Mouse (Mus musculus): Measurements from ENCODE around the gene Gm6993. TPM values are rescaled to one million over a fixed set of nuclear protein-coding genes. Genes with fewer than 3 reads are reported as not detected.

The Gm6993 gene
- polyA plus RNA-seq, 1 experiment from 2014 or later: not detected

DNA sequence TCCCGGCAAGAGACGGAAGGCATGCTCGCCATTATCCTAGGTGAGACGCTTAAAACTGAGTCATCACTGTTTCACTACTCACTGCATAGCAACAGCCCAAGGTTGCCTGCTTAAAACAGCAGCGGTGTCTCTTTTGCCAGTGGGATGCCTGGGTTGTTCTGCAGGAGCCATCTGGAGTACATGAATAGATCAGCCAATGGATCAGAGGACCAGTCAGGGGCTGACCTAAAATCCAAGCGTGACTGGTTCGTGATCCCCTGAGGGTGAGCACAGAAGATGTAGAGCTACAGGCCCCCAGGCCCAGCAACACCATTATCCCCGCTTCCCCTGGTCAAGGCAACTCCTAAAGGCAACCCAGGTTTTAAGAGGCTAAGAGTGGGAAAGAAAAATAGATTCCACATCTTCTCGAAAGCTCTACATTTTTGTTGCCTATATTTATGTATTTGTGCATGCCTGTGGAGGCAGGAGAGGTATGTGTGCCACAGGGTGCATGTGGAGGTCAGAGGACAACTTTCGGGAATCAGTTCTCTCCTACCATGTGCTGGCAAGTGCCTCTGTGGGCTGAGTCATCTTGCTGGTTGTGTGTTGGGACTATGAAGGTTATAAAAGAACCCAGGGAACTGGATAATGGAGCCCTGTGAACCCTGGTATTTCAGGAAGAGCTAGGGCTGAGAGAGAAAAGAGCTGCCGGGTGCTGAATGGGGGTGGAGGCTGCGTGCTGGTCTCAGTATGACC lies 3.5 kb upstream of the Gm6993 start:
- ATAC-seq (ENCODE audit: low FRiP score, low TSS enrichment): no peak
- Histone ChIP-seq H3K27ac (ENCODE audit: low read length) (no peak overlapping the region), H3K36me3 (ENCODE audit: insufficient read depth, low read length) (no peaks in the 10 kb centered on the region), H3K4me2 (replicated peaks; ENCODE audit: low read depth, low read length) (no peak overlapping the region), H3K9ac (replicated peaks; ENCODE audit: low read length) (no peak overlapping the region), H3K4me3 (ENCODE audit: low read length) (no peak overlapping the region), H3K4me1 (ENCODE audit: insufficient read depth, low read length) (peaks cover 18% of the 10 kb centered on the region; the same call in 1 of the 2 replicates), H3K9me3 (ENCODE audit: low read length) (no peaks in the 10 kb centered on the region), H3K27me3 (ENCODE audit: insufficient read depth, low read length) (no peaks in the 10 kb centered on the region)
- WGBS: 71% methylated on average over 12 of the region's 12 CpGs

DNA sequence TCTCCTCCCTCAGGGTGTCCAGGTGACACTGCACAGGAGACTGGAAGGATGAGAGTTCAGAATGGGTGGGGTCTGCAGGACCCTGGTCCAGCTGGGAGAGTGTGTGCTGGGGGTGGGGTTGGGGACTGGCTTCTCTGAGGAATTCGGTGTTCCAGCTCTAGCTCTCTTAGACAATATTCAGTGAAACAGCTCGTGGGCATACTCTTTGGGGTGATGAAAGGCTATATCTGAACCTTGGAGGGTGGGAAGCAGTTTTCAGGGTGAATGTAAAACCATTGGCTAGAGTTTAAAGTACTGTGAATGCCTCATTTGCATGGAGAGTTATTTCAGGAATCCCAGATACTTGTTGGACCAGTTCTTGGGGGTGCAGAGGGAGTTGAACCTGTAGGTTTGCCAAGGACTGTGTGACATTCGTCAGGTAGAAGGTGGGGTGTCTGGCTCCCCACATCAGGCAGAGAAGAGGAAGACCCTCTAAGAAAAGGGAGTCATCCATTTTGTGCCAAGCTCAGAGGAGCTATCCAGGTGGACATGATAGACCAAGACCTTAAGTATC lies 1.5 kb upstream of the Gm6993 start:
- WGBS: 74% methylated on average over 3 of the region's 3 CpGs
- no peaks in the 10 kb centered on the region for H3K27me3 ChIP-seq (ENCODE audit: insufficient read depth, low read length)
- no peaks in the 10 kb centered on the region for H3K36me3 ChIP-seq (ENCODE audit: insufficient read depth, low read length)
- no peak overlapping the region for H3K27ac ChIP-seq (ENCODE audit: low read length)
- H3K4me1 ChIP-seq (ENCODE audit: insufficient read depth, low read length): peaks cover 10% of the 10 kb centered on the region; the same call in 1 of the 2 replicates
- ATAC-seq (ENCODE audit: low FRiP score, low TSS enrichment): 0 out of 2 replicates have a peak, but pooled peaks have one; percentile 15
- no peaks in the 10 kb centered on the region for H3K9me3 ChIP-seq (ENCODE audit: low read length)
- H3K4me2 ChIP-seq (replicated peaks; ENCODE audit: low read depth, low read length): no peak overlapping the region
- no peak overlapping the region for H3K4me3 ChIP-seq (ENCODE audit: low read length)
- no peak overlapping the region for H3K9ac ChIP-seq (replicated peaks; ENCODE audit: low read length)

DNA sequence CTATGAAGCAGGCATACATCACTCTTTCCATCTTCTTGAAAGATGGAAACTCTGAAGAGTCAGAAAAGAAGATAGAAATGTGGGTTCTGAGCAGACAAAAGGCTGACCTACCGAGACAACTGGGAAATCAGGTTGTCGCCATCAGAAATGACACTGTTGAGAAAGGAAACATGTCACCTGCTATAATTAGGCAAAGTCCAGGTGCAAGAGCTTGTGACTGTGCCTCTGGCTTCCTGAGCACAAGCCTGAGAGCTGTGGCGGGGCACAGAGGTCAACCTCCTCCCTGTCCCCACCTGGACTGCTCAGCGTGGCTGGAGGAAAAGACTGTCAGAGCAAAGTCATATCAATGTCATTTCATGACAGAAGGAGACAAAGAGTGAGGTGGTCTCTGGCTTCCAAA lies 772 bp upstream of the Gm6993 start:
- H3K4me2 ChIP-seq (replicated peaks; ENCODE audit: low read depth, low read length): no peak overlapping the region
- ATAC-seq (ENCODE audit: low FRiP score, low TSS enrichment): no peak
- no peaks in the 10 kb centered on the region for H3K9me3 ChIP-seq (ENCODE audit: low read length)
- peaks cover 10% of the 10 kb centered on the region; the same call in 1 of the 2 replicates for H3K4me1 ChIP-seq (ENCODE audit: insufficient read depth, low read length)
- H3K9ac ChIP-seq (replicated peaks; ENCODE audit: low read length): no peak overlapping the region
- no peak overlapping the region for H3K4me3 ChIP-seq (ENCODE audit: low read length)
- no peaks in the 10 kb centered on the region for H3K27me3 ChIP-seq (ENCODE audit: insufficient read depth, low read length)
- H3K36me3 ChIP-seq (ENCODE audit: insufficient read depth, low read length): no peaks in the 10 kb centered on the region
- 48% methylated on average over 4 of the region's 4 CpGs for WGBS
- no peak overlapping the region for H3K27ac ChIP-seq (ENCODE audit: low read length)

DNA sequence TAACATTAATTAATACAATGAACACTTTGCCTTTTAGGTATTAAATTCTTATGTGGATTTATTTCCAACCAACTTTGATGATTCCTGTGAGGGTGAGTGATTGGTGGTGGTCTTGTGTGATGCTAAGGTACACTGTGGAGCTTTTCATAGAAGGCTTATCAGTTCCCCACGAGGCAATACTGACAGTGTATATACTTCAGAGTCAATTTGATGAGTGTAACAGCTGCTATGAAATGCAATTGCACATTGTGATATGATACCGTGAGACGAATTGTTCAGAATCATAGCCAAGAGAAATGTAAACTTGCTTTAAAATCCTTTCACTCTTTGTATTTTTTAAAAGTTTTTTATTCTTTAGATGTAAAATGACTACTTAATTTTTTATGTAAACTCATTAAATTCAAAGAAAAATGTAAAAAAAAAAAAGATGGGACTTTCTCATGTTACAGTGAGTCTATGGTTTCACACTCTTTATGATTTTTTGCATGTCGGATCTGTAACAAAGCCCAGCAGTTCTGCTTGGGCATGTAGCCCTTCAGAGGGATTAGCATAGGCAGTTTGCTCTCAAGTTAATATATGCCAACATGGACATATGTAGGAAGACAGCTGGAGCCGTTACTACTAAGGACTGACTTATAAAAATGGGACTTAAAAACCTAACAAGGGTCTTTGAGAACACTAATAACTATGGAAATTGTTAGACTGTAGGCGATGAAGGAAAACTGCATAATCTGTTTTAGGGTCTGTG lies 1.2 kb downstream of the Gm6993 start:
- 84% methylated on average over 6 of the region's 6 CpGs for WGBS
- Histone ChIP-seq H3K36me3 (ENCODE audit: insufficient read depth, low read length) (no peaks in the 10 kb centered on the region), H3K9ac (replicated peaks; ENCODE audit: low read length) (no peak overlapping the region), H3K4me2 (replicated peaks; ENCODE audit: low read depth, low read length) (no peak overlapping the region), H3K4me3 (ENCODE audit: low read length) (no peak overlapping the region), H3K4me1 (ENCODE audit: insufficient read depth, low read length) (peaks cover 11% of the 10 kb centered on the region), H3K9me3 (ENCODE audit: low read length) (no peaks in the 10 kb centered on the region), H3K27me3 (ENCODE audit: insufficient read depth, low read length) (no peaks in the 10 kb centered on the region), H3K27ac (ENCODE audit: low read length) (no peak overlapping the region)
- ATAC-seq (ENCODE audit: low FRiP score, low TSS enrichment): no peak

DNA sequence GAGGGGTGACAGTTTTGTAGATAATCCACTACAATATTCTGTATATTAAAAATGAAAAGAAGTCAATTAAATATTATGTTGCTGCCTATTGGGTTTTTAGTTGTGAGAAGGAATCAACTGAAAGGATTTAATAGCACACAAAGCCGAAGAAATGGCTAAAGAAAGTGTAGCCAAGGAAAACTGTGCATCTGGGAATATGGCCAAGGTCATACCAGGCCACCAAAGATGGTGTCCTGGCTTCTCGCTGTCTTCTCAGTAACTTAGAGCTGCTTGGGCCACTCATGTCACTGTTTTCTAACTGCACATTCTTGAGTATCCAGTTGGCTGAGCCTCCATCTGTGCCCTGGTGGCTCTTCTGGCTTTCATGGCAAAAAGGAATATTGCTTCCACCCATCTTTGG lies 3.4 kb downstream of the Gm6993 start:
- Histone ChIP-seq H3K4me1 (ENCODE audit: insufficient read depth, low read length) (peaks cover 27% of the 10 kb centered on the region), H3K4me3 (ENCODE audit: low read length) (no peak overlapping the region), H3K36me3 (ENCODE audit: insufficient read depth, low read length) (no peaks in the 10 kb centered on the region), H3K9me3 (ENCODE audit: low read length) (no peaks in the 10 kb centered on the region), H3K9ac (replicated peaks; ENCODE audit: low read length) (no peak overlapping the region), H3K4me2 (replicated peaks; ENCODE audit: low read depth, low read length) (no peak overlapping the region), H3K27me3 (ENCODE audit: insufficient read depth, low read length) (no peaks in the 10 kb centered on the region), H3K27ac (ENCODE audit: low read length) (no peak overlapping the region)
- 54% methylated on average over 2 of the region's 2 CpGs for WGBS
- ATAC-seq (ENCODE audit: low FRiP score, low TSS enrichment): no peak

DNA sequence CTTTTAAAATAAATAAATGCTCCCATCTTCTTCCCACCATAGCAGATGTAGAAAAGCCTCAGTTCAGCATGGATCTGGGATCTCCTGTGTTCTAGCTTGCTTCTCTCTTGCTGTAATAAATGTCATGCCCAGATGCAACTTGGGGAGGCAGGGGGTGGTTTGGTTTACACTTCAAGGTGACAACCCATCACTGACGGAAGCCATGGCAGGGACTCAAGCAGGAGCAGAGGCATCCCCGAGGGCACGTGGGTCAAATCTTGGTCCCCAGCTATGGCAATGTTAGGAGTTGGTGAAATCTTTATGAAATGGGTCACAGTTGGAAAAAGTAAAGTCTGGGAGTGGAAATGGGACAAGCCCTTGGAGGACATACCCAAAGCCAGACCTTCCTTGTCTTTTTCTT lies 4.1 kb downstream of the Gm6993 start:
- no peak overlapping the region for H3K27ac ChIP-seq (ENCODE audit: low read length)
- H3K9ac ChIP-seq (replicated peaks; ENCODE audit: low read length): no peak overlapping the region
- H3K4me3 ChIP-seq (ENCODE audit: low read length): no peak overlapping the region
- no peaks in the 10 kb centered on the region for H3K27me3 ChIP-seq (ENCODE audit: insufficient read depth, low read length)
- no peak for ATAC-seq (ENCODE audit: low FRiP score, low TSS enrichment)
- H3K4me1 ChIP-seq (ENCODE audit: insufficient read depth, low read length): peaks cover 31% of the 10 kb centered on the region
- 94% methylated on average over 3 of the region's 3 CpGs for WGBS
- H3K36me3 ChIP-seq (ENCODE audit: insufficient read depth, low read length): no peaks in the 10 kb centered on the region
- no peak overlapping the region for H3K4me2 ChIP-seq (replicated peaks; ENCODE audit: low read depth, low read length)
- no peaks in the 10 kb centered on the region for H3K9me3 ChIP-seq (ENCODE audit: low read length)

DNA sequence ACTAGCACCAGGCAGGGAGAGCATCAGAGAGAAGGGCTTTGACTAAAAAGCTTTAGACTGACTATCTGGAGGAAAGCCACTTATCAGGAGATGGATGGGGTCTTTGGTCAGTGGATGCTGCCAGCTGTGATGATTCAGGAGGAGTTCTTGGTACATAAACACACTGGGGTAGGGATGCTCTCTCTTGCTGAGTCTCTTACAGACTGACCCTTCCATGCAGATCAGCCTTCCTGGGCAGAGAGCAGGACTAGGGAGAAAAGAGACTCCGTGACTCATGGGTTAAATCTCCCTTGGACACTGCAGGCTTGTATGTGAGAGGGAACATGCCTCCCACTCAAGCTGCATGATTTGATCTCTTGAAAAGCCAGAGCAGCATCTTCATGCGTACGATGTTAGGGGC lies 5.6 kb downstream of the Gm6993 start:
- Histone ChIP-seq H3K4me3 (ENCODE audit: low read length) (no peak overlapping the region), H3K4me2 (replicated peaks; ENCODE audit: low read depth, low read length) (no peak overlapping the region), H3K36me3 (ENCODE audit: insufficient read depth, low read length) (no peaks in the 10 kb centered on the region), H3K27ac (ENCODE audit: low read length) (no peak overlapping the region; the same call in 1 of the 2 replicates), H3K9me3 (ENCODE audit: low read length) (no peaks in the 10 kb centered on the region), H3K4me1 (ENCODE audit: insufficient read depth, low read length) (peaks cover 28% of the 10 kb centered on the region), H3K27me3 (ENCODE audit: insufficient read depth, low read length) (no peaks in the 10 kb centered on the region), H3K9ac (replicated peaks; ENCODE audit: low read length) (no peak overlapping the region)
- 38% methylated on average over 3 of the region's 3 CpGs for WGBS
- ATAC-seq (ENCODE audit: low FRiP score, low TSS enrichment): no peak

DNA sequence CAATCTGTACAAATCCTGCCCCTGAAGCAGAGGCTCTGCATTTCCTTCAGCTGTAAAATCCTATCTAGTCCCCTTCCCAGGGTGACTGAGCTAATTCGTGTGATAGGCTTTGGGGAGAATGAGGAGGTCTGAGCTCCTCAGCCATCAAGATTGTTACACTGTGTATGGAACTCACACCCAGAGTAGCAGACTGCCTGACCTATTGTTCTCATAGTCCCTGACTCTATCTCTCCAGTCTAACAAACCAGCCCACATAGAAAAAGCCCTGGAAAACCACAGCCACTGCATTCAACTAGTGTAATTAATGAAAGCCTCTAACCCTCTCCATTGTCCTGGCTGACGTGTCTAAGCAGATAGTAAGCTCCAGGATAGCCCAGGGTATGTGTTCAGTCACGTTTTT lies 6.0 kb downstream of the Gm6993 start:
- WGBS: 59% methylated on average over 3 of the region's 3 CpGs
- Histone ChIP-seq H3K4me1 (ENCODE audit: insufficient read depth, low read length) (peaks cover 28% of the 10 kb centered on the region), H3K27me3 (ENCODE audit: insufficient read depth, low read length) (no peaks in the 10 kb centered on the region), H3K9ac (replicated peaks; ENCODE audit: low read length) (no peak overlapping the region), H3K9me3 (ENCODE audit: low read length) (no peaks in the 10 kb centered on the region), H3K36me3 (ENCODE audit: insufficient read depth, low read length) (no peaks in the 10 kb centered on the region), H3K4me3 (ENCODE audit: low read length) (no peak overlapping the region), H3K4me2 (replicated peaks; ENCODE audit: low read depth, low read length) (no peak overlapping the region), H3K27ac (ENCODE audit: low read length) (no peak overlapping the region; the same call in 1 of the 2 replicates)
- ATAC-seq (ENCODE audit: low FRiP score, low TSS enrichment): no peak

DNA sequence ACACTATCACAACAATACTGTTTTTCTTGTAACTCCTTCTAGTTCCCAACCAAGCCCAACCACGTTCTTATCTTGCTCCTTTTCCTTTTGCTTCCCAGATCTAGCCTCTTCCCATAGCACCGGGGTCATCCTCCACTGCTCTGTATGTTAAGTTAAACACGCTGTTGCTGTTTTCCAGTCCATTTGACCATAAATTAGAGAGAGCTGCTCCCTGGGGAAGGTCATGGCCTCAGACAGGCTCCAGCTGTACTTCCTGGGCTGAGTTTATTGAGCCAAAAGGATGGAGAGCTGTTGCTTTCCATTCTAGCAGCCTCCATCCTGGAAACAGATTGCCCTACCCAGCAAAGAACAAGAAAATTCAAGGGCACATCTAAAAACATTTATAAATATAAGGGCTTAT lies 7.6 kb downstream of the Gm6993 start:
- H3K27ac ChIP-seq (ENCODE audit: low read length): peak overlapping the region; percentile 73
- H3K36me3 ChIP-seq (ENCODE audit: insufficient read depth, low read length): no peaks in the 10 kb centered on the region
- no peaks in the 10 kb centered on the region for H3K9me3 ChIP-seq (ENCODE audit: low read length)
- no peak overlapping the region for H3K4me3 ChIP-seq (ENCODE audit: low read length)
- H3K4me2 ChIP-seq (replicated peaks; ENCODE audit: low read depth, low read length): no peak overlapping the region; the same call in 1 of the 2 replicates
- ATAC-seq (ENCODE audit: low FRiP score, low TSS enrichment): peak; percentile 89
- no peak overlapping the region for H3K9ac ChIP-seq (replicated peaks; ENCODE audit: low read length)
- H3K27me3 ChIP-seq (ENCODE audit: insufficient read depth, low read length): no peaks in the 10 kb centered on the region
- WGBS: 3% methylated on average over 3 of the region's 3 CpGs
- peaks cover 33% of the 10 kb centered on the region for H3K4me1 ChIP-seq (ENCODE audit: insufficient read depth, low read length)

DNA sequence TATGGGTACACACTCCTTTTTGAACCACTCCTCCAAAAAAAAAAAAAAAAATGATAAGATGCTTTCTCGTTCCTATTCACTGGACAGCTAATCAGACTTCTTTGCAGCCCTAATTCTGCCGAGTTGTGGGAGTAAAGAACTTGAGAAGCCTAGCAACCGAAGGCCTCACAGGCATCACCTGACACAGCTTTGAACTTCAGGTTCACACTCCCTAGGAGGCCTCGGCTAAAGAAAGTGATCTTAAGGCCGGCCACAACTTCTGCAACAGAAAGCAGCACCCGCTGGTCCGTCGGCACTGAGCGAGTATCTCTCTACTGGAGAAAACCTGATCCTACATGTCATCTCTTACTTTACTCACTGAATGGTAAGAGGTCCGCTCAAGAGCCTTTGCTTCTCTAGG lies 8.1 kb downstream of the Gm6993 start:
- peak; percentile 73 for ATAC-seq (ENCODE audit: low FRiP score, low TSS enrichment)
- Histone ChIP-seq H3K4me3 (ENCODE audit: low read length) (no peak overlapping the region), H3K27me3 (ENCODE audit: insufficient read depth, low read length) (no peaks in the 10 kb centered on the region), H3K4me1 (ENCODE audit: insufficient read depth, low read length) (peaks cover 33% of the 10 kb centered on the region), H3K36me3 (ENCODE audit: insufficient read depth, low read length) (no peaks in the 10 kb centered on the region), H3K9ac (replicated peaks; ENCODE audit: low read length) (no peak overlapping the region), H3K9me3 (ENCODE audit: low read length) (no peaks in the 10 kb centered on the region), H3K4me2 (replicated peaks; ENCODE audit: low read depth, low read length) (peak overlapping the region; percentile 5; the same call in 1 of the 2 replicates), H3K27ac (ENCODE audit: low read length) (peak overlapping the region; percentile 73)
- 14% methylated on average over 10 of the region's 10 CpGs for WGBS

Data from kidney, embryonic 16.5 days (tissue).